Mouse (Mus musculus) bone marrow, adult 2 months (tissue): ENCODE results near the gene Tex21.

Source experiments
- CTCF ChIP-seq: fragments of 200-500 bp; IDR thresholded peaks from 2 replicates; pipeline ENCODE4 v1.5.1; 2011; ENCODE audit warnings: low read length, control low read depth; ENCODE audit not compliant: control insufficient read depth, insufficient read depth
- POLR2A ChIP-seq: fragments of 200-500 bp; IDR thresholded peaks from 2 replicates; pipeline ENCODE4 v1.6.1; 2011; ENCODE audit warnings: low read depth, mild to moderate bottlenecking, control low read depth, low read length, borderline replicate concordance; ENCODE audit not compliant: control insufficient read depth

- no peak for TF ChIP-seq CTCF
- no peak for TF ChIP-seq POLR2A
These were observed 7.3 kb downstream of the Tex21 start for GRCm38 (mm10) chr12:76239145-76239838.
